Mouse (Mus musculus): ENCODE results near the gene Nup98.

GRCm38 (mm10) chr7:102205646-102206045 is 4.3 kb downstream of the Nup98 start:
- no peak for TF ChIP-seq ZNF384 (IDR thresholded peaks at IDR 0.05; ENCODE audit: low read depth, low read length)
- no peak for TF ChIP-seq HCFC1 (IDR thresholded peaks at IDR 0.05; ENCODE audit: borderline replicate concordance, insufficient read depth, low read length)
- no peak for TF ChIP-seq MAFK (IDR thresholded peaks at IDR 0.05; ENCODE audit: insufficient read depth, low read depth, low read length)
